Mouse (Mus musculus) left cerebral cortex, adult 11 months (tissue): ENCODE data around the gene Ctnna3.

Experiments used
- DNase-seq: peaks from one replicate; pipeline ENCODE4 v3.0.0; 2022; ENCODE audit warnings: low spot score

Gene Ctnna3

GRCm38 (mm10) chr10:63947266-63947665, 517.4 kb downstream of the Ctnna3 start:
- DNase-seq = peak; percentile 40

GRCm38 (mm10) chr10:63950867-63951266, 521.0 kb downstream of the Ctnna3 start:
- DNase-seq = no peak

GRCm38 (mm10) chr10:63951481-63951880, 521.6 kb downstream of the Ctnna3 start:
- DNase-seq = no peak

GRCm38 (mm10) chr10:63954308-63954930, 524.5 kb downstream of the Ctnna3 start:
- DNase-seq = no peak

GRCm38 (mm10) chr10:63972300-63972699, 542.4 kb downstream of the Ctnna3 start:
- DNase-seq = no peak

- DNase-seq = no peak
These were observed 548.2 kb downstream of the Ctnna3 start for GRCm38 (mm10) chr10:63978101-63978500.

- DNase-seq = no peak
These were observed 548.6 kb downstream of the Ctnna3 start for GRCm38 (mm10) chr10:63978535-63978934.

GRCm38 (mm10) chr10:63978969-63979368, 549.1 kb downstream of the Ctnna3 start:
- DNase-seq = no peak

- no peak for DNase-seq
These were observed 549.5 kb downstream of the Ctnna3 start for GRCm38 (mm10) chr10:63979410-63979809.

- no peak for DNase-seq
These were observed 555.7 kb downstream of the Ctnna3 start for GRCm38 (mm10) chr10:63985576-63985975.

- DNase-seq = no peak
These were observed 564.4 kb downstream of the Ctnna3 start for GRCm38 (mm10) chr10:63994251-63994650.

GRCm38 (mm10) chr10:64001531-64001930, 571.6 kb downstream of the Ctnna3 start:
- no peak for DNase-seq

- DNase-seq = no peak
These were observed 572.1 kb downstream of the Ctnna3 start for GRCm38 (mm10) chr10:64001996-64002395.

- DNase-seq = no peak
These were observed 590.4 kb downstream of the Ctnna3 start for GRCm38 (mm10) chr10:64020347-64020746.

GRCm38 (mm10) chr10:64023340-64023739, 593.4 kb downstream of the Ctnna3 start:
- DNase-seq = peak; percentile 42

GRCm38 (mm10) chr10:64030901-64031300, 601.0 kb downstream of the Ctnna3 start:
- DNase-seq = no peak

- peak; percentile 14 for DNase-seq
These were observed 610.0 kb downstream of the Ctnna3 start for GRCm38 (mm10) chr10:64039760-64040535.

GRCm38 (mm10) chr10:64041218-64041617, 611.3 kb downstream of the Ctnna3 start:
- DNase-seq = no peak

GRCm38 (mm10) chr10:64041892-64042291, 612.0 kb downstream of the Ctnna3 start:
- DNase-seq = no peak

- peak; percentile 14 for DNase-seq
These were observed 619.3 kb downstream of the Ctnna3 start for GRCm38 (mm10) chr10:64049151-64049550.

GRCm38 (mm10) chr10:64049946-64050345, 620.0 kb downstream of the Ctnna3 start:
- no peak for DNase-seq

- DNase-seq = no peak
These were observed 633.8 kb downstream of the Ctnna3 start for GRCm38 (mm10) chr10:64063704-64064103.

- peak; percentile 68 for DNase-seq
These were observed 646.0 kb downstream of the Ctnna3 start for GRCm38 (mm10) chr10:64075944-64076343.
